Mouse (Mus musculus): ENCODE results near the gene Intu. TPM values are rescaled to one million over a fixed set of nuclear protein-coding genes. Genes with fewer than 3 reads are reported as not detected.

Gene Intu
- 1 to 10 TPM; 2.1 to 2.3 TPM for total RNA-seq (2021)
- long read RNA-seq, experiment 1, partial matches to known transcripts: 0 of 2 reads
- long read RNA-seq, experiment 1, other reads (novel, unspliced or antisense): 2 of 2 reads
- long read RNA-seq, experiment 2, partial matches to known transcripts: 2 of 2 reads
- long read RNA-seq, experiment 2, other reads (novel, unspliced or antisense): 0 of 2 reads

- DNase-seq (ENCODE audit: low spot score): peak; percentile 40
Measured at GRCm38 (mm10) chr3:40531286-40532141, at the start of gene Intu. TSS of gene Intu (plus strand) at chr3:40531286.

GRCm38 (mm10) chr3:40483221-40483654 is 47.8 kb upstream of the Intu start:
- no peak for DNase-seq (ENCODE audit: low spot score)

- no peak for DNase-seq (ENCODE audit: low spot score)
Measured at GRCm38 (mm10) chr3:40487381-40487780, 43.7 kb upstream of the Intu start.

- DNase-seq (ENCODE audit: low spot score): no peak
Measured at GRCm38 (mm10) chr3:40491742-40492141, 39.3 kb upstream of the Intu start.

GRCm38 (mm10) chr3:40498898-40499297 is 32.2 kb upstream of the Intu start:
- DNase-seq (ENCODE audit: low spot score): peak; percentile 2

- DNase-seq (ENCODE audit: low spot score): no peak
Measured at GRCm38 (mm10) chr3:40500157-40500808, 30.8 kb upstream of the Intu start.

GRCm38 (mm10) chr3:40504377-40504776 is 26.7 kb upstream of the Intu start:
- no peak for DNase-seq (ENCODE audit: low spot score)

- no peak for DNase-seq (ENCODE audit: low spot score)
Measured at GRCm38 (mm10) chr3:40505451-40506014, 25.6 kb upstream of the Intu start.

GRCm38 (mm10) chr3:40508927-40509576 is 22.0 kb upstream of the Intu start:
- DNase-seq (ENCODE audit: low spot score): no peak

GRCm38 (mm10) chr3:40510567-40510966 is 20.5 kb upstream of the Intu start:
- DNase-seq (ENCODE audit: low spot score): peak; percentile 12

- DNase-seq (ENCODE audit: low spot score): no peak
Measured at GRCm38 (mm10) chr3:40512936-40513829, 17.9 kb upstream of the Intu start.

- DNase-seq (ENCODE audit: low spot score): no peak
Measured at GRCm38 (mm10) chr3:40518240-40518639, 12.8 kb upstream of the Intu start.

GRCm38 (mm10) chr3:40519555-40519954 is 11.5 kb upstream of the Intu start:
- no peak for DNase-seq (ENCODE audit: low spot score)

GRCm38 (mm10) chr3:40520567-40520966 is 10.5 kb upstream of the Intu start:
- no peak for DNase-seq (ENCODE audit: low spot score)

GRCm38 (mm10) chr3:40522446-40522845 is 8.6 kb upstream of the Intu start:
- no peak for DNase-seq (ENCODE audit: low spot score)

GRCm38 (mm10) chr3:40522846-40523245 is 8.2 kb upstream of the Intu start:
- no peak for DNase-seq (ENCODE audit: low spot score)

- DNase-seq (ENCODE audit: low spot score): no peak
Measured at GRCm38 (mm10) chr3:40523371-40523783, 7.7 kb upstream of the Intu start.

- DNase-seq (ENCODE audit: low spot score): no peak
Measured at GRCm38 (mm10) chr3:40524841-40525240, 6.2 kb upstream of the Intu start.

- peak; percentile 22 for DNase-seq (ENCODE audit: low spot score)
Measured at GRCm38 (mm10) chr3:40525341-40525740, 5.7 kb upstream of the Intu start.

- no peak for DNase-seq (ENCODE audit: low spot score)
Measured at GRCm38 (mm10) chr3:40526095-40526494, 5.0 kb upstream of the Intu start.
